Mouse (Mus musculus) adrenal gland, postnatal 14 days (tissue): ENCODE data around the gene Entpd2. TPM values are rescaled to one million over a fixed set of nuclear protein-coding genes. Genes with fewer than 3 reads are reported as not detected.
"Not testable (repeated sequence)": the region's sequence is repeated elsewhere in the genome, so short reads cannot be mapped to it uniquely, and the experiment has no call there.

Experiments
- DNase-seq: peaks from one replicate; pipeline ENCODE4 v3.0.0; 2021; ENCODE audit warnings: mixed read lengths
- total RNA-seq: library from RNA; stranded (reverse); gene quantifications from 2 replicates; pipeline ENCODE4 v1.2.3, GENCODE M21; 2021

Entpd2 gene
- total RNA-seq, 1 experiment from 2014 or later: 7.6 TPM

- DNase-seq: peak; percentile 37
Observed at GRCm38 (mm10) chr2:25394281-25395221, 1.1 kb upstream of the Entpd2 start.

- peak; percentile 17 for DNase-seq
Observed at GRCm38 (mm10) chr2:25396597-25396983, 916 bp downstream of the Entpd2 start.

GRCm38 (mm10) chr2:25397010-25397409 is 1.3 kb downstream of the Entpd2 start:
- DNase-seq: no peak

GRCm38 (mm10) chr2:25398065-25398464 is 2.4 kb downstream of the Entpd2 start:
- DNase-seq: no peak

- DNase-seq: no peak
Observed at GRCm38 (mm10) chr2:25399051-25399450, 3.4 kb downstream of the Entpd2 start, which contains the start of gene Npdc1. Gene Npdc1, plus strand, starts transcription at chr2:25399351.

GRCm38 (mm10) chr2:25400291-25400690 is 4.6 kb downstream of the Entpd2 start:
- DNase-seq: no peak

GRCm38 (mm10) chr2:25400764-25401163 is 5.1 kb downstream of the Entpd2 start:
- peak; percentile 80 for DNase-seq

- DNase-seq: peak; percentile 88
Observed at GRCm38 (mm10) chr2:25402377-25402971, 6.8 kb downstream of the Entpd2 start.

GRCm38 (mm10) chr2:25402972-25403601 is 7.4 kb downstream of the Entpd2 start:
- peak; percentile 79 for DNase-seq

- no peak for DNase-seq
Observed at GRCm38 (mm10) chr2:25403994-25404393, 8.3 kb downstream of the Entpd2 start.

GRCm38 (mm10) chr2:25408908-25409307 is 13.2 kb downstream of the Entpd2 start:
- DNase-seq: no peak

GRCm38 (mm10) chr2:25413436-25413835 is 17.8 kb downstream of the Entpd2 start:
- DNase-seq: not testable (repeated sequence)

GRCm38 (mm10) chr2:25417426-25417825 is 21.8 kb downstream of the Entpd2 start:
- peak; percentile 40 for DNase-seq

GRCm38 (mm10) chr2:25421896-25422295 is 26.2 kb downstream of the Entpd2 start:
- DNase-seq: peak; percentile 68

- no peak for DNase-seq
Observed at GRCm38 (mm10) chr2:25422587-25423410, 27.1 kb downstream of the Entpd2 start, which contains the start of gene Fut7. Gene Fut7, plus strand, starts transcription at chr2:25423267.

- DNase-seq: no peak
Observed at GRCm38 (mm10) chr2:25423626-25424025, 28.0 kb downstream of the Entpd2 start.

GRCm38 (mm10) chr2:25425481-25425880 is 29.8 kb downstream of the Entpd2 start:
- no peak for DNase-seq

- peak; percentile 82 for DNase-seq
Observed at GRCm38 (mm10) chr2:25426721-25427191, 31.1 kb downstream of the Entpd2 start.

GRCm38 (mm10) chr2:25427256-25427655 is 31.6 kb downstream of the Entpd2 start:
- DNase-seq: no peak

GRCm38 (mm10) chr2:25428442-25429236 is 33.0 kb downstream of the Entpd2 start, which contains the start of gene Abca2:
Gene Abca2, plus strand, starts transcription at chr2:25428703.
- DNase-seq: peak; percentile 97
